Mouse (Mus musculus) C2C12 (cell line): ENCODE data around the gene 2010111I01Rik. TPM values are rescaled to one million over a fixed set of nuclear protein-coding genes. Genes with fewer than 3 reads are reported as not detected.
"Not testable (repeated sequence)": the region's sequence is repeated elsewhere in the genome, so short reads cannot be mapped to it uniquely, and the experiment has no call there.

Source experiments
- H3K27me3 ChIP-seq: one replicate; pipeline ENCODE4 v1.6.1; 2011; ENCODE audit not compliant: control insufficient read depth, insufficient read depth, insufficient read length
- H3K36me3 ChIP-seq: one replicate; pipeline ENCODE4 v1.6.1; 2011; ENCODE audit not compliant: control insufficient read depth, insufficient read depth
- H3K4me3 ChIP-seq: one replicate; pipeline ENCODE4 v1.5.1; 2011; ENCODE audit warnings: mild to moderate bottlenecking, control low read depth; ENCODE audit not compliant: poor library complexity, insufficient read depth, severe bottlenecking
- H3K79me2 ChIP-seq: one replicate; pipeline ENCODE4 v1.6.1; 2011; ENCODE audit not compliant: control insufficient read depth, insufficient read depth
- H3K79me3 ChIP-seq: one replicate; pipeline ENCODE4 v1.6.1; 2011; ENCODE audit warnings: low read depth, control low read depth
- H3ac ChIP-seq: one replicate; pipeline ENCODE3; 2011; ENCODE audit warnings: low read depth; ENCODE audit not compliant: control insufficient read depth, insufficient read length
- CEBPB ChIP-seq: IDR thresholded peaks from one replicate; pipeline ENCODE4 v1.6.1; 2011; ENCODE audit warnings: low read depth, mild to moderate bottlenecking, control low read depth, moderate library complexity
- CTCF ChIP-seq: IDR thresholded peaks from one replicate; pipeline ENCODE4 v1.5.1; 2011; ENCODE audit not compliant: control insufficient read depth, insufficient read depth, insufficient read length
- FOSL1 ChIP-seq: IDR thresholded peaks from one replicate; pipeline ENCODE4 v1.8.0; 2011; ENCODE audit warnings: mild to moderate bottlenecking, low read length; ENCODE audit not compliant: poor library complexity, insufficient read depth, severe bottlenecking
- MAX ChIP-seq: IDR thresholded peaks from one replicate; pipeline ENCODE4 v1.6.1; 2011; ENCODE audit warnings: mild to moderate bottlenecking, control low read depth
- MYOD1 ChIP-seq: IDR thresholded peaks from one replicate; pipeline ENCODE4 v1.6.1; 2011; ENCODE audit warnings: low read depth; ENCODE audit not compliant: control insufficient read depth, insufficient read length
- MYOG ChIP-seq: IDR thresholded peaks from one replicate; pipeline ENCODE4 v1.6.1; 2011; ENCODE audit not compliant: control insufficient read depth, insufficient read length; ENCODE audit errors: extremely low read depth
- USF1 ChIP-seq: IDR thresholded peaks from one replicate; pipeline ENCODE4 v1.6.1; 2011; ENCODE audit warnings: low read depth, mild to moderate bottlenecking, control low read depth, moderate library complexity
- polyA plus RNA-seq: library from polyadenylated mRNA; unstranded; fragments of >200 nt; fragmentation: generic; extraction: Trizol; gene quantifications from one replicate; pipeline ENCODE4 v1.2.1, GENCODE M21; 2012; ENCODE audit warnings: missing spikeins

2010111I01Rik gene
- polyA plus RNA-seq, 1 experiment = 91.7 TPM

GRCm38 (mm10) chr13:63306768-63307167 lies 342.1 kb downstream of the 2010111I01Rik start:
- no peak for TF ChIP-seq CEBPB
- TF ChIP-seq FOSL1 = no peak
- TF ChIP-seq MAX = no peak
- TF ChIP-seq USF1 = no peak
- TF ChIP-seq MYOD1 = no peak
- no peak for TF ChIP-seq MYOG
- no peaks in the 10 kb centered on the region for H3K79me3 ChIP-seq
- H3K4me3 ChIP-seq = no peak overlapping the region
- H3K79me2 ChIP-seq = no peaks in the 10 kb centered on the region
- H3ac ChIP-seq = no peak overlapping the region
- H3K27me3 ChIP-seq = no peaks in the 10 kb centered on the region
- peaks cover 41% of the 10 kb centered on the region for H3K36me3 ChIP-seq

- TF ChIP-seq CEBPB = no peak
- TF ChIP-seq MAX = no peak
- no peak for TF ChIP-seq MYOD1
- no peak for TF ChIP-seq USF1
- TF ChIP-seq FOSL1 = no peak
- TF ChIP-seq CTCF = no peak
- TF ChIP-seq MYOG = no peak
- no peaks in the 10 kb centered on the region for H3K27me3 ChIP-seq
- H3K79me2 ChIP-seq = no peaks in the 10 kb centered on the region
- no peak overlapping the region for H3ac ChIP-seq
- peaks cover 13% of the 10 kb centered on the region for H3K36me3 ChIP-seq
- H3K79me3 ChIP-seq = no peaks in the 10 kb centered on the region
- no peak overlapping the region for H3K4me3 ChIP-seq
Observed at GRCm38 (mm10) chr13:63309563-63309962, 344.9 kb downstream of the 2010111I01Rik start.

GRCm38 (mm10) chr13:63311156-63311555 lies 346.5 kb downstream of the 2010111I01Rik start:
- H3K79me3 ChIP-seq = no peaks in the 10 kb centered on the region
- H3K27me3 ChIP-seq = no peaks in the 10 kb centered on the region
- H3K36me3 ChIP-seq = no peaks in the 10 kb centered on the region
- no peak overlapping the region for H3ac ChIP-seq
- no peaks in the 10 kb centered on the region for H3K79me2 ChIP-seq
- no peak overlapping the region for H3K4me3 ChIP-seq
- no peak for TF ChIP-seq MYOD1
- TF ChIP-seq USF1 = no peak
- no peak for TF ChIP-seq CEBPB
- TF ChIP-seq MAX = no peak
- TF ChIP-seq MYOG = no peak
- TF ChIP-seq CTCF = no peak
- TF ChIP-seq FOSL1 = no peak

- TF ChIP-seq CTCF = no peak
- no peak for TF ChIP-seq FOSL1
- no peak for TF ChIP-seq CEBPB
- no peak for TF ChIP-seq MYOG
- no peak for TF ChIP-seq MAX
- TF ChIP-seq USF1 = no peak
- no peaks in the 10 kb centered on the region for H3K27me3 ChIP-seq
- no peaks in the 10 kb centered on the region for H3K79me2 ChIP-seq
- H3ac ChIP-seq = no peak overlapping the region
- H3K4me3 ChIP-seq = no peak overlapping the region
- H3K36me3 ChIP-seq = no peaks in the 10 kb centered on the region
- no peaks in the 10 kb centered on the region for H3K79me3 ChIP-seq
Observed at GRCm38 (mm10) chr13:63313247-63313646, 348.6 kb downstream of the 2010111I01Rik start.

GRCm38 (mm10) chr13:63313748-63314607 lies 349.3 kb downstream of the 2010111I01Rik start:
- Histone ChIP-seq H3K79me3 (no peaks in the 10 kb centered on the region), H3K79me2 (no peaks in the 10 kb centered on the region), H3K4me3 (no peak overlapping the region), H3ac (no peak overlapping the region), H3K27me3 (no peaks in the 10 kb centered on the region), H3K36me3 (no peaks in the 10 kb centered on the region)
- TF ChIP-seq MYOD1 = no peak

- no peaks in the 10 kb centered on the region for H3K27me3 ChIP-seq
- H3K36me3 ChIP-seq = no peaks in the 10 kb centered on the region
- no peak for TF ChIP-seq CEBPB
- no peak for TF ChIP-seq MYOG
- TF ChIP-seq MAX = no peak
- no peaks in the 10 kb centered on the region for H3K79me2 ChIP-seq
- no peaks in the 10 kb centered on the region for H3K79me3 ChIP-seq
- H3K4me3 ChIP-seq = no peak overlapping the region
- H3ac ChIP-seq = no peak overlapping the region
Observed at GRCm38 (mm10) chr13:63314608-63314920, 349.9 kb downstream of the 2010111I01Rik start.

- not testable (repeated sequence) for H3K27me3 ChIP-seq, H3K4me3 ChIP-seq, H3K79me3 ChIP-seq, H3K79me2 ChIP-seq, H3ac ChIP-seq, H3K36me3 ChIP-seq
Observed at GRCm38 (mm10) chr13:63315111-63315510, 350.4 kb downstream of the 2010111I01Rik start.
